30 mouse cellular contexts compared by ENCODE assay signal in genomic region chr13:101619154-101619553, GRCm38 (mm10).
"Had no signal": no experiment of that assay in that cellular context is flagged by ENCODE, and none has a peak within 500 bp of the region (broad histone marks: within the 10 kb centered on the region; RNA-seq: fewer than 3 reads in every experiment).

No protein-coding gene starts in this region.

- H3K4me2 ChIP-seq: limb, embryonic 12.5 days; limb, embryonic 13.5 days; limb, embryonic 15.5 days; liver, embryonic 12.5 days; liver, embryonic 13.5 days; liver, embryonic 15.5 days; lung, embryonic 14.5 days; lung, embryonic 15.5 days; midbrain, embryonic 11.5 days; midbrain, embryonic 12.5 days; midbrain, embryonic 13.5 days; midbrain, embryonic 15.5 days; neural tube, embryonic 12.5 days had no signal

- H3K9ac ChIP-seq: limb, embryonic 12.5 days; limb, embryonic 13.5 days; limb, embryonic 15.5 days; liver, embryonic 12.5 days; liver, embryonic 13.5 days; liver, embryonic 14.5 days; liver, embryonic 15.5 days; liver, postnatal 0 days; lung, embryonic 14.5 days; lung, embryonic 15.5 days; midbrain, embryonic 12.5 days; midbrain, embryonic 13.5 days; midbrain, embryonic 15.5 days; neural tube, embryonic 12.5 days had no signal

- H3K36me3 ChIP-seq: limb, embryonic 10.5 days; limb, embryonic 12.5 days; limb, embryonic 13.5 days; limb, embryonic 15.5 days; liver, embryonic 12.5 days; liver, embryonic 13.5 days; liver, embryonic 15.5 days; lung, embryonic 15.5 days; midbrain, embryonic 10.5 days; midbrain, embryonic 12.5 days; midbrain, embryonic 13.5 days; midbrain, embryonic 15.5 days; neural tube, embryonic 12.5 days had no signal

- ATAC-seq: liver, embryonic 12.5 days; liver, postnatal 0 days; lung, postnatal 0 days; midbrain, embryonic 13.5 days; midbrain, embryonic 15.5 days; midbrain, embryonic 16.5 days had no signal

- H3K9me3 ChIP-seq: limb, embryonic 10.5 days; limb, embryonic 12.5 days; limb, embryonic 13.5 days; limb, embryonic 15.5 days; liver, embryonic 12.5 days; liver, embryonic 13.5 days; liver, embryonic 15.5 days; lung, embryonic 15.5 days; megakaryocyte, embryonic 14.5 days; midbrain, embryonic 10.5 days; midbrain, embryonic 12.5 days; midbrain, embryonic 13.5 days; midbrain, embryonic 15.5 days; neural tube, embryonic 12.5 days had no signal

- H3K27ac ChIP-seq: limb, embryonic 10.5 days; limb, embryonic 12.5 days; limb, embryonic 13.5 days; limb, embryonic 15.5 days; liver, embryonic 12.5 days; liver, embryonic 13.5 days; liver, embryonic 14.5 days; liver, embryonic 15.5 days; lung, embryonic 15.5 days; macrophage; midbrain, embryonic 10.5 days; midbrain, embryonic 12.5 days; midbrain, embryonic 13.5 days; midbrain, embryonic 15.5 days; neural tube, embryonic 12.5 days had no signal

- H3K4me1 ChIP-seq: limb, embryonic 10.5 days; limb, embryonic 12.5 days; limb, embryonic 15.5 days; lung, embryonic 15.5 days; midbrain, embryonic 13.5 days; midbrain, embryonic 15.5 days had no signal

- H3K27me3 ChIP-seq: limb, embryonic 12.5 days; limb, embryonic 13.5 days; limb, embryonic 15.5 days; liver, embryonic 12.5 days; lung, embryonic 15.5 days; megakaryocyte, embryonic 14.5 days; midbrain, embryonic 12.5 days; midbrain, embryonic 13.5 days; midbrain, embryonic 15.5 days; neural tube, embryonic 12.5 days had no signal

- DNase-seq: left cerebral cortex, postnatal 4 days; liver; liver, embryonic 13.5 days; liver, postnatal 0 days; lung, adult 18-20 months; lung, adult 2 months; lung, embryonic 14.5 days; lung, postnatal 10 days; lung, postnatal 14 days; lung, postnatal 36 days; lung, postnatal 4 days; midbrain, embryonic 14.5 days had no signal

- H3K4me3 ChIP-seq: limb, embryonic 10.5 days; limb, embryonic 12.5 days; limb, embryonic 13.5 days; limb, embryonic 15.5 days; liver, embryonic 12.5 days; liver, embryonic 13.5 days; liver, embryonic 15.5 days; lung, embryonic 15.5 days; megakaryocyte, embryonic 14.5 days; midbrain, embryonic 10.5 days; midbrain, embryonic 12.5 days; midbrain, embryonic 13.5 days; midbrain, embryonic 15.5 days; neural tube, embryonic 12.5 days had no signal
